Mouse (Mus musculus): Measurements from ENCODE around the gene Smap1.
A peak's percentile ranks its signal among the peaks of the same experiment; 100 is the strongest.
"Not testable (repeated sequence)": the region's sequence is repeated elsewhere in the genome, so short reads cannot be mapped to it uniquely, and the experiment has no call there.

Smap1 gene

DNA sequence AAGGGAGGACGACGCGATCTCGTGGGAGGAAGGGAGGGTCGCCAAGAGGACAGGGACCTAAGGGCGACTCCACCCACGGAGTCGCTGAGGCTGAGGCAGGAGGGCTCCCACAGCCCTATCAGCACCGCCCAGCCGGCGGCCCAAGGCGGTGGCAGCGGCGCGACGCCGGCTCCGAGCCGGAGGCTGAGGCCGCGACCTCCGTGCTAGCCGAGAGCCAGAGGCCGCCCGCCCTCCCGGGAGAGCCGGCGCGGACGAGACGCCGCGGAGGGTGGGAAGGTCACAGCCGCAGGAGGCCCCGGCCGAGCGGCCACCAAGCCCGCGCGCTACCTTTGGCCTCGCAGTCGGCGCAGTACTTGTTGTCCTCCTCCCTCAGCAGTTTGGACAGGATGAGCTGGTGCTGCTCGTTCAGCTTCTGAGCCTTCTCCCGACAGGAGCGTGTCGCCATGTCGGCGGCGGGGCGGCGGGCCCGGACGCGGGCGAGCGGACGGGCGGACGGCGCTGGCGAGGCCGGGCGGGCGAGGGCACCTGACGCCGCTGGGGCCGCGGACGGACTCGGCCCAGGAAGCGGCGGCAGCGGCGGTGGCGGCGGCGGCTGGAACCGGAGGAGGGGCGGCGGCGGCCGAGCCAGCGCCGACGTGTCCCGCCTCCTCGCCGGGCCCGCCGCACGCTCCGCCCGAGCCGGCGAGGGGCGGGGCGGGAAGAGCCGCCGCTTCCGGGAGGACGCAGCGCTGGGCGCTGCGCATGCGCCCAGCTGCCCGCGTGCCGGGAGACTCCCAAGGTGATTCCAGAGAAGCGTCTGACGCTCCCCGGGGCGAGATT, at the start of gene Smap1:
TSS of gene Smap1 (minus strand) at position 607 of the 819 bp plus-strand sequence.
- peak; percentile 89 for DNase-seq (ENCODE audit: low spot score)

DNA sequence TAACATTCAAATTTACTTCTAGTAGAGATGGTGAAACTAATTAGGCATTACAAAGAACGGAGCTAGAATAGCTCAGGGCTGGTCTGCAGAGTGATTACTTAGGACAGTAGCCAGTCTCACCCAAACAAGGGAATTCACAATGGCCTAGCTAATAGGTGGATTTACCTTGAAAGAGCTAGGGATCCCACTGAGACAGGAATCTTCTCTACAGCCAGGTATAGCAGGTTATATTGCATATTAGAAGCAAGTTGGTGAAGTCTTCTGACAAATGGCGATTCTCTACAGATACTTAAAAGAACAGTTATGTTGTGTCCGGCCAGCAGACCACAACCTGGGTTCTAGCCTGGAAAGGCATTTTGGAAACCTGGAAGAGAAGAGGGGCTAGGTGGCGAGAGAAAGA, 49.0 kb upstream of the Smap1 start:
- not testable (repeated sequence) for DNase-seq (ENCODE audit: low spot score)

DNA sequence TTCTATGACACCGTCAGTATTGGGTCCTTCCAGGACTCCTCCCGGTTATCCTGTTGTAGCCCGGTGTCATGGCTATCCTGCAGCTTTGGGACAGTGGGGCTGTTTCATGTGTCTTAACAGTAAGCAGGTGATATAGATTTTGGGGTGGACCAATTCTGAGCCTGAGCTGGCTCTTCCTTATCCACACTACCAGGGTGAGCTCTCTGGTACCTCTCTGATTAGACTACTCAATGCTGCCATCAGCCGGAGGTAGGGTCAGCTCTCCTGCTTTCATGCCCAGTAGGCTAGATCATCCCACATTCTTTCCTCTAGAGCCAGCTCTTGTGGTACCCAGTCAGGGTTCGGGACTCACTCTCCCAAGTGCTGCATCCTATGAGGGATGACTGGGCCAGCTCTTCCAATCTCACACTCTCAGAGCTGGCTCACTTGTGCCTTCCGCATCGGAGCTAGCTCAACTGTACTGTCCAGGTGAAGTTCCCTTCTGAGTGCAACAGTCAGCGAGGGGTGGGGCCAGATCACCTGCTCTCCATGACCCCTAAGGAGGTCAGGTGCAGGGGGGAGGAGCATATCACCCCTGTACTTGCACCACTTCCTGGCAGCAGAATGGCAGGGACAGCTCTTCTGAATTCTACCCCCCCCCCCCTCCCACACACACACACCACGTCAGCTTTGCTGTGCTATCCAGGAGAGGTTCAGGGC, 46.1 kb upstream of the Smap1 start:
- DNase-seq (ENCODE audit: low spot score), result no peak

DNA sequence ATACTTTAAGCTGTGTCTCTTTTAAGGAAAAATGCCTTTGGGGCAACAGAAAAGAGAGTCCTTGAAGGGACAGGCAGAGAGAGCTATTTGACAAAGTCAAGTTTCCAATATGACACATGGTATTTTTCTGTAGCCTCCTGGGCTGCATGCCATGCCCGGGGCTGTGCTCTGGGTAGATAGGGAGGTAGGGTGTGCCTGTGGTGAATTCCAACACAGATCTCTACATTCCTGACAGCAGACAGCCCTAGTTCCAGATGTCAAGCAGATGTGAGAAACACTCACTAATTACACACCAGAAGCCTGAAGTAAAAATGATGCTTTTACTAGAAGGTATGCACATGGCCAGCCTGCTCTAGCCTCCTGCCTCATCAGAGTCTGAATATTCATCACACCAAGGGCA, 44.1 kb upstream of the Smap1 start:
- DNase-seq (ENCODE audit: low spot score), result no peak

GRCm38 (mm10) chr1:23959415-23959732, 37.3 kb upstream of the Smap1 start:
- peak; percentile 39 for DNase-seq (ENCODE audit: low spot score)

DNA sequence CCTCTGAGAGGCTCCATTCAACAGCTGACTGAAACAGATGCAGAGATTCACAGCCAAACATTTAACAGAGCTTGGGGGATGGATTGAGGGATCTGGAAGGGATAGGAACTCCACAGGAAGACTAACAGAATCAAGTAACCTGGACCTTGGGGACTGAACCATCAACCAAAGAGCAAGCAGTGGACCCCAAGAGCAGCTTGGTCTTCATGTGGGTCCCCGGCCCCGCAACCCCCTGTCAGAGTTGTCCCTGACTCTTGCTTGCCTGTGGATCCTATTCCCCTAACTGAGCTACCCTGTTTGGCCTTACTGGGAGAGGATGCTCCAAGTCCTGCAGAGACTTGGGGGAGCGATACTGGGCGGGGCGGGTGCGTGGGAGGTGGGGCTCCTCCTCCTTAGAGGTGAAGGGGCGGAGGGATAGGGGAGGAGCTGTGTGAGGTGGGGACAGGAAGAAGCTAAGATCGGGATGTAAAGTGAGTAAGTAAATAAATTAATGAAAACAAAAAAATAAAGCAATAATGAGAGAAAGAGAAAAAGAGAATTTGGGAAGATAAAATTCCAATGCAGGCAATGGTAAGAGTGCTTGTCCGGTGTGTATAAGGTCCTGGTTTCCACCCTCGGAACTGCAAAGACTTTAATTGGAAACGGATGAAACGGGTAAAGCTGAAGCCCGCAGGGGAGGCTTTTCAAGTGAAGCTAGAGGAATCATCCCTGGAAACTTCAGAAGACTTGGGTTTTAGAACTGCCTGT, 36.7 kb upstream of the Smap1 start:
- peak; percentile 54 for DNase-seq (ENCODE audit: low spot score)

DNA sequence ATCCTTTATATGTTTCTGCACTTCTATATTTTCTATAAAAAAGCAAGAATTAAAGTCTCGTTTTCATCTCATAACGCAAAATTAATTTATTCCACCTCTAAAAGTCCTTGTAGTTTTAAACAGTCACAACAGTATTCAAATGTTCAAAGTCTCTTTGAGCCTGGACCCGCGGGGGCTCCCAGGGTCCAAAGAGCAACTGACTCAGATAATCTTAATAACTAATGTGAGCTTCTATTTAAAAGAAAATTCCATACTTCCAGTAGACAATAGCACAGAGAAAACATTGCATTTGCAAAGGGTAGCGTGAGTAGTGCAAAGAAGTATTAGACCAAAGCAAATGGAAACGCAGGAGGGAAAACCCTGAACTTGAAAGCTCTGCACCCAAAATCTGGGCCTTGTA, 36.0 kb upstream of the Smap1 start:
- DNase-seq (ENCODE audit: low spot score), result no peak

DNA sequence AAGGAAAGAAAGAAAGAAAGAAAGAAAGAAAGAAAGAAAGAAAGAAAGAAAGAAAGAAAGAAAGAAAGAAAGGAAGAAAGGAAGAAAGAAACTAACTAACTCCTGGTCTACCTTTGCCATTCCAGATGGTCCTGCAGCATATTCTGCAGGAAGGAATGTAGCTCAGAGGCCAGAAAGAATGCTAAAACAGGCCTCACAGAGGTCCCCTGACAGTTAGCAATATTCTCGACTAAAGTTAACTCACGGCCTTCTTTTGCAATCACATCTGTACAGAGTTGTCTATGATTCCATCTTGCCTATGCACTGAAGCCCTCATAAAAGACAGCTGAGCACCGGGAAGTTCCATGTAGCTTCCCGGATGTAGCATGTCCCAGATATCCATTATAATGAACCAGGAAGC, 33.4 kb upstream of the Smap1 start:
- no peak for DNase-seq (ENCODE audit: low spot score)

DNA sequence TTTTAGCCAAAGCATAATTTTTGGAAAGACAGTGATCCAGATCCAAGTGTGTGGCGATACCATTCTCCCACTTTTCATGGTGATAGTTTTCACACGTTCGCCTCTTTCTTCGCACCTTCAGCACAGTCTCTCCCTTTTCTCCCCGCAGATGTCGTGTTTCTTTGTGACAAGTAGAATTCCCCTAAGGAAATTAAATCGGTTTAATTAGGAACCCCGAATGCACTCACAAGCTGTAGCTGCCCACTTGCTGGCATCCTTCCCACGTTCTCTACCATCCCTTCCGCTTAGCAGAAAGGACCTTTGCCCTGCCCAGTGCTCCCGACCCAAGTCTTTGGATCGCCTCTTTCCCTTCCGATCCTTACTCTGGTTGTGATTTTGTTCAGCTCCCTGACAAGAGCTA, 31.8 kb upstream of the Smap1 start:
- DNase-seq (ENCODE audit: low spot score), result no peak

DNA sequence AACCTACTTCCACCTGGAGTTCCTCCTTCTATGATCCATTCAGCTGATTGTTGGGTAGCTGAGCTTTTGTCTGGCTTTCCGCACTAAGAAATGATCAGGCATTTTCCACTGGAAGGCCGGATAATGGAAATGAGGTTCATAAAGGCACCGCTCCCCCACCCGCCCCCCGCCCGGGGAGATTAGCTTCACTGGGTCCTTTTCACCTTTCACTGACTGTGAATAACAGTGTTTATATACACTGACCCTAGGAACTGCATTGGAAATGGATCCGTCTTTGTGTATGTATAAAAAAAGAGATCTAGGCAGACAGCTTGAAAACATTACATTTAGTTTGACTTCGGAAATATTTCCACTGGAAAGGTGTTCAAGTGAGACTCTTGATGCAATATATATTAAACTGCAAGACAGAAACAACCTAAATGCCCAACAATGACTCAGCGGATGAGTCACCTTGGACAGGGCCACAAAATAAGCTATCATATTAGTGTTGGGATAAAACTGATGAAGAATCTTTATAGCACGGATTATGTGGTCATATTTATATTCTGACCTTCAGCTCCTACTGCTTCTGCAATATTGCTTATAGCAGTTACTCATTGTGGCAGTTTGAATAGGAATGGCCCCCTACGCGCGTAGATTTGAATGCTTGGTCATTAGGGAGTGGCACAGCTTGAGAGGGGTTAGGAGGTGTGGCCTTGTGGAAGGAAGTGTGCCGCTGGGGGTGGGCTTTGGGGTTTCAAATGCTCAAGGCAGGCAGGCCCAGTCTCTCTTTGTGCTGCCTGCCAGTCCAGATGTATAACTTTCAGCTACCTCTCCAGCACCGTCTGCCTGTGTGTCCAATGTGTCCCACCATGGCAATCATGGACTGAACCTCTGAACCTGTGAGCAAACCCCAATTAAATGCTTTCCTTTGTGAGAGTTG, 26.9 kb upstream of the Smap1 start:
- no peak for DNase-seq (ENCODE audit: low spot score)

- no peak for DNase-seq (ENCODE audit: low spot score)
Observed at GRCm38 (mm10) chr1:23948290-23948689, 26.2 kb upstream of the Smap1 start.

GRCm38 (mm10) chr1:23944076-23944475, 22.0 kb upstream of the Smap1 start:
- no peak for DNase-seq (ENCODE audit: low spot score)

- no peak for DNase-seq (ENCODE audit: low spot score)
Observed at GRCm38 (mm10) chr1:23943146-23943940, 21.2 kb upstream of the Smap1 start.

- DNase-seq (ENCODE audit: low spot score), result no peak
Observed at GRCm38 (mm10) chr1:23935408-23935762, 13.3 kb upstream of the Smap1 start.

DNA sequence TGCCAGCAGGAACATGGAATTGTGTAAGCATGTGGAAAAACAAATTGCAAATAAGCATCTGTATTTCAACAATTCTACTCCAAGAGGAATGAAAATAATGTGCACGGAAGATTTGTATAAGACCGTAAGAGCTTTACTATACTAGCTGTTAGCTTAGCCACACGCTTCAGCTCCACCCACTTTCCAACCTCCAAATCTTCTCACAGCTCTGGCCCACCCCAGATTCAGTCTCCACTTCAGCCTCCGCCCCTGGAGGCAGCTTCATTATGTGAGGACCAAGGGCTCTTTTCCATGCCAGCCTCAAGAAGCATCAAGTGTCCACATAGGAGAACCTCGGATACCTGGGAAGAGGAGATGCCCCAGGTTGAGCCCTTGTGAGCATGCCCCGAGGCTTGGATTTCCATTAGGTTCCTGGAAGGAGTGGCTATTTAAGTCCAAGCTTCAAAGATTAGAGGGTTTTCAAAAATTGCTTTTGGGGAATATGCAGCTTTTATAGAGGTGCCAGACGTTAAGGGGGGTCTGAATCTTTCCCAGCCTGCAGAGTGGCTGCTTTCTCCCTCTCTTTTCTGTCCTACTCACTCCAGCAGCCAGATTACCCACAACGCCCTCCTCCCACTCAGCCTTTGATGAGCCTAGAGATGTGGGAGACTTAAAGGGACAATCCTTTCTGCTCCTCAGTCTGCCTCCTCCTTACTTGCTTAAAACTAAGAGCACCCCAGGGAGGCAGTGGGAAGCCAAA, 12.7 kb upstream of the Smap1 start:
- DNase-seq (ENCODE audit: low spot score), result no peak

- DNase-seq (ENCODE audit: low spot score), result no peak
Observed at GRCm38 (mm10) chr1:23929410-23929809, 7.3 kb upstream of the Smap1 start.

GRCm38 (mm10) chr1:23928371-23928770, 6.3 kb upstream of the Smap1 start:
- no peak for DNase-seq (ENCODE audit: low spot score)

DNA sequence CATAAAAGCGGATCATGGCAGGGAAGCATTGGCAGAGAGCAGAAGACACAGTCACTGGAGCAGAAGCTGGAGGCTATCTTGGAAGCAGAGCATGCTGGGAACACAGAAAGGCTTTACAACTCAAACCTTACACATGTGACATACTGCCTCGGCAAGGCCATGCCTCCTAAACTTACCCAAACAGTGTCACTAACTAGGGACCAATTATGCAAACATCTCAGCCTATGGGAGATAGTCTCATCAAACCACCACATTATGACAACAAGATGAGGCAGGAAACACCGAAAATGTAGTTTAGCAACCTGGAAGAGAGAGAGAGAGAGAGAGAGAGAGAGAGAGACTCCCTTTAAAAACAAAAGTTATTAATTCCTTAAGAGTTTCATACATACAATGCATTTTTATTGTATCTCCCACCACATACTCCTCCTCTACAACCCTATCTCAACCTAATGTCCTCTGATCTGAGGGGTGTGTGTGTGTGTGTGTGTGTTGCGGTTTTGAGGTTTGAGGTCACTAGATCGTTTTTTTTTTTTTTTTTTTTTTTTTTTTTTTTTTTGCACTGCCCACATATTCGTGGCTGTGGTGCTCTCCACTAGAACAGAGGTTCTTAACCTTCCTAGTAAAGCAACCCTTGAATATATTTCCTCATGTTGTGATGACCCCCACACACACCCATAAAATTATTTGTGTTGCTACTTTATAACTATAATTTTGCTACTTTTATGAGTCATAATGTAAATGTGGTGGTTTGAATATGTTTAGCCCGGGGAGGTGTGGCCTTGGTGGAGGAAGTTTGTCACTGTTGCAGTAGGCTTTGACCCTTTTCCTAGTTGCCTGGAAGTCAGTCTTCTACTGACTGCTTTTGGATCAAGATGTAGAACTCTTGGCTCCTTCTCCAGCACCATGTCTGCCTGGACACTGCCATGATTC, 1.9 kb upstream of the Smap1 start:
- no peak for DNase-seq (ENCODE audit: low spot score)

- DNase-seq (ENCODE audit: low spot score), result no peak
Observed at GRCm38 (mm10) chr1:23922530-23922884, 390 bp upstream of the Smap1 start.

Measured in embryo, embryonic 10.5 days (tissue).